Mouse (Mus musculus) spleen, postnatal 36 days (tissue): ENCODE measurements around the gene Pfn1.

Experiments used
- DNase-seq, 2 experiments: peaks; one replicate each; pipeline ENCODE4 v3.0.0; 2022; ENCODE audit warnings: low spot score in 2 of 2, mixed read lengths in 1 of 2

Pfn1 gene

DNA sequence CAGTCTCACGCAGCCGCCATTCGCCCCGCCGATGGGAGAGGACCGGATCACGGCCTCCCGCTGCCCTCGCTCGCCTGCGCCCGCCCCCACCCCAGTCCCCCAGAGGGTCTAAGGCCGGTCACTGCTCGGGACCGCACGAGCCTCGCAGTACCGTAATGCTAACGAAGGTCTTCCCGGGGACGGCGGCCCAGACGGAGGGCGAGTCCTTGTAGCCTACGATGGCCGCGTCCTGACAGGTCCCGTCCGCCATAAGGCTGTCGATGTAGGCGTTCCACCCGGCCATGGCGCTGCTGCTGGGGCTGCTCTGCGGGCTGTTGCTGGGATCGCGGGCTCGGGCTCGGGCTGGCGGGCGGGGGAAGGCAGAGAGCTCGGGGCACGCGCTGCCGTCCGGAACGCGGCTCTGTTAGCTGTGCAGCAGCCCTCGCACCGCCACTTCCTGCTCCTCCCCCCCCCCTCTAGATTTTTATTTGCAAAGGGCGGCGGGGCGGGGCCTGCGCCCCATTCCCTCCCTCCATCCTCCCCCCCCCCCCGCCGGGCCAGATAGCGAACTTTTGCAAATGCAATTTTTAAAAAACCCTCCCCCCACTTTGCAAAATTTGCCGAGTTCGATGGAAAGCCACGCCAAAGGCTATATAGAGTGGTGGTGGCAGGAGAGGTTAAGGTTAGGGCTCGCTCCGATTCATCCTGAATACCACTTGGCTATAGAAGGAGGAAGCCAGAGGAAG is at the start of gene Pfn1:
Pfn1 (minus strand) TSS at position 447 of the 725 bp plus-strand sequence.
- DNase-seq = peak; percentile 80 to 82

GRCm38 (mm10) chr11:70702781-70703180 is 48.3 kb upstream of the Pfn1 start:
- DNase-seq = no peak

- DNase-seq = no peak
Observed at GRCm38 (mm10) chr11:70701984-70702733, 47.7 kb upstream of the Pfn1 start.

- no peak for DNase-seq
Observed at GRCm38 (mm10) chr11:70701221-70701955, 46.9 kb upstream of the Pfn1 start.

DNA sequence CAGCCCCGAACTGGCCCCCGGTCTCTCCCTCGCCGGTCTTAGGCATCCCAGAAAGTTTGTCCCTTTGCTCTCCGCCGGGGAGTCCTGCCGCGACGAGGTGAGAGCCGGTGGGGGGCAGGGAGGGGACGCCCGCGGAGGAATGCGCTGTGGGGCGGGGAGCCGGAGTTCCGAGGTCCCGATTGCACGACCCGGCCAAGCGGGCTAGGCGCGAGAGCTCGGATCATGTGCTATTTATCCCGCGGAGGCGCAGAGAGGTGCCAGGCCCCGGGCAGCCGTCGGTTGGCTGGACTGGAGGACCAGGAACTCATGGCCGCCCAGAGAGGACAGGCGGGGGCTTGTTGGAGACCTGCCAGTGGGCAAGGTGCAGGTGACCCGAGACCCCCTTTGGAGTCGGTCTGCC is 46.2 kb upstream of the Pfn1 start:
- peak; percentile 50 to 51 for DNase-seq

GRCm38 (mm10) chr11:70699722-70700556 is 45.5 kb upstream of the Pfn1 start, which contains the start of the genes Inca1 and Kif1c:
TSS of gene Inca1 (minus strand) at chr11:70700155.
TSS of gene Kif1c (plus strand) at chr11:70700548.
- peak; percentile 92 to 93 for DNase-seq

DNA sequence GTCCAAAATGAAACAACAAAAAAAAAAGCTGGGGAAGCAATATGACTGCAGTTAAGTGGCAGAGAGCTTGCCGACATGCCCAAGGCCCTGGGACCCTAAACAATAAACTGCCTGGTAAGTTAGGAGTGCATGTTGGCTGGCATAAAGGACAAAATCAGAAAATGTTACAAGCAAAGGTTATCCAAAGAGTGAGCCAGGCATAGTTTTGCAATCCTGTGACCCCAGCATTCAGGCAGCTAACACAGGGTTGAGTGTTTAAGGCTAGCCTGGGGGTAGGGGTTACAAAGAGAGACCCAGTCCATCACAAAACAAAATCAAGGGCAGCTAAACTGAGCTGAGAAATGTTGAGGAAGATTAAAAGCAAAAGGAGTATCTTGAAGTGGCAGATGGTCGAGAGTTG is 44.6 kb upstream of the Pfn1 start:
- DNase-seq = no peak

DNA sequence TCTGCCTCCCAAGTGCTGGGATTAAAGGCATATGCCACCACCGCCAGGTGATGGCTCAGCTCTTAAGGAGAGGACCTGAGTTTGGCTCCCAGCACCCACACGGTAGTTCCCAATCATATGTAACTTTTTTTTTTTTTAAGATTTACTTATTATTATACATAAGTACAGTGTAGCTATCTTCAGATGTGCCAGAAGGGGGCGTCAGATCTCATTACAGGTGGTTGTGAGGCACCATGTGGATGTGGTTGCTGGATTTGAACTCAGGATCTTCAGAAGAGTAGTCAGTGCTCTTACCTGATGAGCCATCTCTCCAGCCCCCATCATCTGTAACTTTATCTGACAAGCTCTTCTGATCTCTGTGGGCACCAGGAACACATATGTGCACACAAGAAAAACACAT is 42.9 kb upstream of the Pfn1 start:
- DNase-seq = no peak

- DNase-seq = no peak
Observed at GRCm38 (mm10) chr11:70693504-70693903, 39.1 kb upstream of the Pfn1 start.

DNA sequence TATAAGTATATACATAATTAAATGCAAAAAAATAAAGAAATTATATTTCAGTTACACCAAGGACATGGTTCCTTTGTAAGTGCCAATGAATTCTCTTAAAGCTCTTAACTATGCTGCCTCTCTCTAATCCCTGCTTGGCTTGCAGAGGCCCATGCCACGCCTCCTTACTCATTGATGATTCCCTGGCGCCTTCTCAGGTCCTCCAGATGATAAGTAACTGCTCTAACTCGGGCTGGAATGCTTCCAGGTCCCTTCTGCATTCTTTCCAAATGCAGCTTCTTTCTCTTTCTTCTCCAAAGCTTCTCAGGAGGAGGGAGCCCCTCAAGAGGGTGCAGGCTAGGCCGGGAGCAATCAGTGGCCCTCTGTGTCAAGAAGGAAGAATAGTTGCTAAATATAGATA is 35.1 kb upstream of the Pfn1 start:
- no peak for DNase-seq

DNA sequence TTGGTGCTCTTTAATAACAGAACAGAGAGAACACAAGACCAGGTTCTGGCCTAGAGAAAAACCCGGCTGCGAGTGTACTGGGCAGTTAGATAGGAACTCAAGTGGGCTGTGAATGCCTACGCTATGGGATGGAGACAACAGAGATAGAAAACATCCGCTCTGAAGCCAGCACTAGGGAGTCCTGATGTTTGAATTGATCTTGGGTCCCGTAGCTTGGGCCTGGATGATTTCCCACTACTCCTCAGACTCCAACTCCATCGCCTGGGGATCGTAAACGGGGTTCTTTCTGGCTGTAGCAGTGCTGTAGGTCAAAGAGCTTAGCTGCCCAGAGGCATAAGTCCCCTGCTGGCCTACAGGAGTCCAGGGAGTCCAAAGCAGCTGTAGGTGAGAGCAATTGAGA is 33.9 kb upstream of the Pfn1 start:
- no peak for DNase-seq

DNA sequence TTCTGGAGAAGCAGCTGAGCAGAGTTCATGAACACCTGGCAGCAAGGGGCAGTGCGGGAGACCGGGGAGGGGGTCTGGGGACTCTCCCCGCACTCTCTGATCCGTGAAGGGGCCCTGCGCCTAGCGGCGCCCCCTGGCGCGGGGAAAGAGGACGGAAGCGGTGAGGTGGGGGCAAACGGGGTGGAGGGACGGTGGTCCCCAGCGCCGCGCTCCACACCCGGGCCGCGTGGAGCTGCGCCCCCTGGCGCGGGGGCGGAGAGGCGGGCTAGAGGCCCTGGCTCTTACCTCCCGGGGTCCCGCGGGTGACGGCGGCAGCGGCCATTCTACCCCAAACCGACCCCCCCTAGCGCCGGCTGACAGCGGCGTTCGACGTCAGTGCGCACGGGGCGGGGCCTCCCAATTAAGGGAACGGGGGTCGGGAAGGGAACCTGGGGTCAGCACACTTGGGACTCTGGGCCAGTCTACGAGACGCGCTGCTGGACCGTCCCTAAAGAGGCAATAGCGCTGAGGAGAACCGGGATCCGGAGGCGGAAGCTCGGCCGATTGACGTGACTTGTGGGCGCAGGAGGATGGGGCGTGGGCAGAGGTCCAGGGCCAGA is 33.3 kb upstream of the Pfn1 start, which contains the start of gene Camta2:
Camta2 (minus strand) TSS at position 505 of the 599 bp plus-strand sequence.
- DNase-seq = peak; percentile 79 to 83

DNA sequence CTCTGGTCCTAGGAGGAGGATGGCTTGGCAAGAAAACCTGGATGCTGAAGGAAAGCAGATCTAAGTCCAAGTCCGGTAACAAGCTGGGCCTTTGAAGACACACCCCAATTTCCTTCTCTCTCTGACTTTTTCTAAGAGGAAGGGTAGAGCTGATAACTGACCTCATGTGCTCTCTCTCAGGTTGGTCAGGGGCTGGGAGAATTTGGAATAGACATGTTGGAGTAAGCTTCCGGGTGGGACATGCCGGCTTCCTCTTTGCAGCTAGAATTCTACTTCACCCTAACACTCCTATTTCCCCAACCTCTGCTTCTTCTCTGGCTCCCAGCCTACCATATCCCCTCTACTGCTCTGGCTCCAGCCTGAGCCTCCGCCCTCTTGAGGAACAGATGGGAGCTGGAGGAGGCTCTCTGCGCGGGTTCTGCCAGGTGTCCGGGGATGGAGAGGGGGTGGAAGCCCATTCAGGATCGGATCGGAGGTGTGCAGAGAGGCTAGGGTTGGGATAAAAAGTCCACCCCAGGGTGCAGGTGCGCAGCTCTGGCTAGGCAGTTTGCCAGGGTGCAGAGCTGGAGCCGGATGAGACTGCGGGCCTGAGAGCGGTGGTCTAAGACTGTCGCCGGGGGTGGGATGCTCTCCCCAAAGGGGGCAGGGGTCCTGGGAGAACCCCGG is 32.6 kb upstream of the Pfn1 start:
- no peak for DNase-seq

- DNase-seq = no peak
Observed at GRCm38 (mm10) chr11:70683640-70684039, 29.2 kb upstream of the Pfn1 start.

- DNase-seq = no peak
Observed at GRCm38 (mm10) chr11:70681897-70682581, 27.6 kb upstream of the Pfn1 start.

- DNase-seq = no peak
Observed at GRCm38 (mm10) chr11:70681170-70681569, 26.7 kb upstream of the Pfn1 start.

DNA sequence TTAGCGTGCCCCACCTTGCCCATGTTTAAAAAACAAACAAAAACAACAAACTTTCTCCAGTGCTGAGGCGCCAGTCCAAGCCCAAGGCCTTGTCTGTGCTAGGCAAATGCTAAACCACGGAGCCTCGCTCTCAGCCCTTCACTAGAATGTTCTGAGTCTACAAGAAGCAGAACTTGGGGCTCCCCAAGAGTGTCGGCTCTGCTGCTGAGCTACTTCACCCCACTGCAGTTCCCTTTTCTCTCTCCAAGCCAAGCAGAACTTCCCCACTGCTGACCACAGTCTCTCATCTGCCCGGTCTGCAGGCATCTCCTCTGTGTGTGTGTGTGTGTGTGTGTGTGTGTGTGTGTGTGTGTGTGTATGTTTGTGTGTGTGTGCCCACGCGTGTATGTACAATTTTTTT is 25.4 kb upstream of the Pfn1 start:
- DNase-seq = peak; percentile 79 to 81

GRCm38 (mm10) chr11:70679361-70679760 is 24.9 kb upstream of the Pfn1 start:
- no peak for DNase-seq

DNA sequence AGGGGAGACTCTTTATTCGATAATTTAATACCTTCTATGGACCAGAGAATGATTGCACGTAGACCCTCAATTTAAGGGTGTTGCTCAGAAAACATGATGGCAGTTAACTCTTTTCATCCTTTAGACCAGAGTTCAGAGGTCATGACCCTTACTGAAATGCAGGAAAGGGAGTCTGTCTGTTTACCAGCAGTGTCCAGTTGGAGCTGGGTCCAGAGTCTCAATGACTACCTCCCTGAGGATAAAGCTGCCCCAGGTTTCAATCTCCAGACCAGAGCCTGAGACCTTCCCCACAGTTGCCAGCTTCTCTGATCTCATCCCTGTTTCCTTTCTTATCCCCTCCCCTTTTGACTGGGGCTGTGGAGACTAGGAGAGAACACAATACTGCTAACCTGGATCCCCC is 24.1 kb upstream of the Pfn1 start:
- no peak for DNase-seq

GRCm38 (mm10) chr11:70678092-70678491 is 23.6 kb upstream of the Pfn1 start:
- no peak for DNase-seq
